Mouse (Mus musculus): ENCODE measurements at regions not wholly inside any gene's neighbourhood (a gene's known extent, or its start where the extent isn't known, plus 50 kb on each side); places are given as distances from the start of the nearest gene placed in this dataset.

DNA sequence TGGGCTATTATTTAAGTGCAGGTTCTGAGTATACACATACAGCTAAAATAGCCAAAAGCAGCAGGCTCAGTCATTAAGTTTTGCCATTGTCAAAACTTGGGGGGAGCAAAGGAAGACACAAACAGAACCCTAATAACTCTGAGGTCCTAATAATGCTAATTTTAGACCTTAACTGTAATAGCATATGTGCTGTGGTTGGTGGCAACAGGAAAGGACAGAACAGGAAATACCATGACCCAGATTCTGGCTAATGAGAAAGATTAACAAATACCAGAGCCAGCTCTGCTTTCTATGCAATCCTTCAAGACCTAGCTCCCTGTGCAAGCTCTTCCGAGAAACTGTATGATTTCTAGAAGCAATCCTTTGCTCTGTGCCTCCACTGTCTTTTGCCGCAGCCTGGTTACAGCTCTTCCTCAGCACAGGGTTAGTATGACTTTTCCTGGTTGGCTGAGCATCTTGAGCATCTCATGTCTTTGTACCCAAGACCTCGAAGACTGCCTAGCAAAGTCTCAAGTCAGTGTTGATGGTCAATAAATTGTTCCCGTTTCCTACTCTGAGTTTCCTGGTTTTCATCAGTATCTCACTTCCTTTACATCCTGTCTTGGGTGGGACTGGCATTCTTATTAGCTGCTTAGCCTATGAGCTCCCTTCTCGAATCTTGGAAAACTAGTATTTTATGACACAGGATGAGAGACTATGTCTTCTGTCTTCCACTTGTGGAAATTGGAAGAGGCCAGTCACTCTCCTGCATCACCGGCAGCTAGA, 49.9 kb upstream of the Eed start:
- peak in 1 of 2 experiments; percentile 31 for DNase-seq
- no peaks in the 10 kb centered on the region for H3K27me3 ChIP-seq (ENCODE audit: control insufficient read depth, insufficient read depth, low read length)
- intact Hi-C loops (cut with DNase I), result loop anchor here (1.0 to 5.0 kb wide), 4 partner anchors 7 to 100 kb away; partner anchors contain the start of gene Picalm
- peaks cover 27% of the 10 kb centered on the region for H3K4me1 ChIP-seq (ENCODE audit: control insufficient read depth, insufficient read depth, low read length)
- H3K79me2 ChIP-seq (replicated peaks; ENCODE audit: control insufficient read depth, insufficient read depth, low read length), result no peaks in the 10 kb centered on the region
- H3K9ac ChIP-seq (ENCODE audit: low read depth, low read length), result peak overlapping the region; percentile 56
- H3K4me3 ChIP-seq, result peak overlapping the region; percentile 35
- peak overlapping the region; percentile 93 for H3K27ac ChIP-seq
- TF ChIP-seq EP300 (IDR thresholded peaks at IDR 0.05; ENCODE audit: insufficient read depth, low read depth, low read length), result peak; percentile 32; the same call in 1 of the 2 replicates
- TF ChIP-seq CTCF (IDR thresholded peaks at IDR 0.05), result no peak
- TF ChIP-seq POLR2A (IDR thresholded peaks at IDR 0.05; ENCODE audit: insufficient read depth, low read depth, low read length), result peak; percentile 45; the same call in 1 of the 2 replicates
- 34% methylated on average over 6 of the region's 6 CpGs for WGBS
- peaks cover 12% of the 10 kb centered on the region for H3K36me3 ChIP-seq (ENCODE audit: control insufficient read depth, insufficient read depth, low read length)

DNA sequence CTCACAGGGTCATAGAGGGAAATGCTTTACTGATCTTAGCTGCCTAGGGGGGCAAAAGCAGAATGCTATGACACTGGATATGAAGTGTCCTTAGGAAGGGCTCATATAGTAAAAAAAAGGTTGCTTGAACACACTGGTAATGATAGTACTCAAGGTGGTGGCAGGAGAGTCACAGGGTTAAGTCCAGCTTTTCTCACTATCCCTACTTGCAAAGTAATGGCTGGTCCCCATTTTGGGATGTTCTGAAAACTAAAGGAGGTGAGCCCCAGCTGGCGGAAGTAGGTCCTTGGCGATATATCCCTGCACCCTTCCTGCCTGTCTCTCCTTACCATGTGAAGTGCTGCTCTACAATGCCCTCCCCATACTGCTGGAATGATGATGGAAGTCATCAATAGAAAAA, 52.3 kb upstream of the Eed start:
- TF ChIP-seq EP300 (IDR thresholded peaks at IDR 0.05; ENCODE audit: insufficient read depth, low read depth, low read length) (no peak), POLR2A (IDR thresholded peaks at IDR 0.05; ENCODE audit: insufficient read depth, low read depth, low read length) (no peak), CTCF (IDR thresholded peaks at IDR 0.05) (no peak)
- no peaks in the 10 kb centered on the region for H3K79me2 ChIP-seq (replicated peaks; ENCODE audit: control insufficient read depth, insufficient read depth, low read length)
- no peaks in the 10 kb centered on the region for H3K27me3 ChIP-seq (ENCODE audit: control insufficient read depth, insufficient read depth, low read length)
- no peak for DNase-seq
- H3K4me3 ChIP-seq, result no peak overlapping the region
- peaks cover 8% of the 10 kb centered on the region; the same call in 1 of the 2 replicates for H3K36me3 ChIP-seq (ENCODE audit: control insufficient read depth, insufficient read depth, low read length)
- no peak overlapping the region for H3K9ac ChIP-seq (ENCODE audit: low read depth, low read length)
- peaks cover 27% of the 10 kb centered on the region for H3K4me1 ChIP-seq (ENCODE audit: control insufficient read depth, insufficient read depth, low read length)
- intact Hi-C loops (cut with DNase I), result loop anchor here (5.0 kb wide), 2 partner anchors 34 to 59 kb away; no protein-coding TSS in a partner anchor
- H3K27ac ChIP-seq, result peak overlapping the region; percentile 45
- WGBS, result 95% methylated on average over 2 of the region's 2 CpGs

DNA sequence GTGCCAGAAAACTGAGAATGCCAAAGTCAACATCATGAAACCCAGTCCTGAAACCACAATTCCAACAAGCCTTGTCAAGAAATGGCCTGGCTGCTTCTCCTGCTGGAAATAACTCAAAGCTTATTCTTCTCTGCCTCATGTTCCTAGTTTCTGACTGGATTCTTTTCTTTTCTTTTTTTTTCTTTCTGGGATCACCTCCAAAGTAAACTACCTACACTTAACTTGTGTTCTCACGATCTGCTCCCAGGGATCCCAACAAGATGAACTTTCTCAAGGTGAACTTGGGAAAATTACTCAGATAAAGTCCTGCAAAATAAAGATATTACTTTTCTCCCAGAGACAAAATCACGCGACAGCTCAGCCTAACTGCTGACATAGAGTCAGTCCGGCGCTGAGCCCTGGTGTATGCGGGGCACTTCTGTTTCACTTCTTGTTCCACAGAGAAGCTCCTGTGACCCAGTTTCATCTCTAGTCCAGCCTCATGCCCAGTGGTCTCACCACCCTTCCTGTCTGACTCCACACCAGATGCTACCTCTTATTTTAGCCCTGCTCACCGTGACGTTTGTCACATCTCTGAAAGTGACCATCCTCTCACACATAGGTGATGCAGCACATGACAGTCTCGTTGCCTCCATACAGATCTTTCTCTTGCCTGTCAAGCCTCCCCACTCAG, 53.0 kb upstream of the Eed start:
- H3K36me3 ChIP-seq (ENCODE audit: control insufficient read depth, insufficient read depth, low read length), result peaks cover 5% of the 10 kb centered on the region; the same call in 1 of the 2 replicates
- no peak overlapping the region for H3K4me3 ChIP-seq
- 46% methylated on average over 9 of the region's 9 CpGs for WGBS
- H3K27me3 ChIP-seq (ENCODE audit: control insufficient read depth, insufficient read depth, low read length), result no peaks in the 10 kb centered on the region
- DNase-seq, result peak; percentile 44 to 49
- peak overlapping the region; percentile 45 for H3K27ac ChIP-seq
- no peak for TF ChIP-seq EP300 (IDR thresholded peaks at IDR 0.05; ENCODE audit: insufficient read depth, low read depth, low read length)
- no peak for TF ChIP-seq CTCF (IDR thresholded peaks at IDR 0.05)
- no peak for TF ChIP-seq POLR2A (IDR thresholded peaks at IDR 0.05; ENCODE audit: insufficient read depth, low read depth, low read length)
- no peak overlapping the region for H3K9ac ChIP-seq (ENCODE audit: low read depth, low read length)
- H3K79me2 ChIP-seq (replicated peaks; ENCODE audit: control insufficient read depth, insufficient read depth, low read length), result no peaks in the 10 kb centered on the region
- H3K4me1 ChIP-seq (ENCODE audit: control insufficient read depth, insufficient read depth, low read length), result peaks cover 24% of the 10 kb centered on the region
- intact Hi-C loops (cut with DNase I), result loop anchor here (5.0 kb wide), 2 partner anchors 34 to 59 kb away; no protein-coding TSS in a partner anchor

DNA sequence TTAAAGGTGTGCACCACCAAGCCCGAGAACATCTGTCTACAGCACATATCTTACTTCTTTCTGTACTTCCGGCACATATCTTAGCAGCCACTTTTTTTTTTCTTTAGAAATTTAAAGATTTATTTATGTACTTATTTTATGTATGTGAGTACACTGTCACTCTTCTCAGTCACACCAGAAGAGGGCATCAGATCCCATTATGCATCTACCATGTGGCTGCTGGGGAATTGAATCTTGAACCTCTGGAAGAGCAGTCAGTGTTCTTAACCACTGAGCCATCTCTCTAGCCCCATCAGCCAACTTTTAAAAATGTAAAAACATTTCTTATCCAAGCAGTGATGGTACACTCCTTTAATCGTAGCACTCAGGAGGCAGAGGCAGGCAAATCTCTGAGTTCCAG, 53.7 kb upstream of the Eed start:
- intact Hi-C loops (cut with DNase I), result loop anchor here (5.0 kb wide), 2 partner anchors 33 to 58 kb away; no protein-coding TSS in a partner anchor
- Histone ChIP-seq H3K9ac (ENCODE audit: low read depth, low read length) (no peak overlapping the region), H3K27me3 (ENCODE audit: control insufficient read depth, insufficient read depth, low read length) (no peaks in the 10 kb centered on the region), H3K4me1 (ENCODE audit: control insufficient read depth, insufficient read depth, low read length) (peaks cover 20% of the 10 kb centered on the region), H3K79me2 (replicated peaks; ENCODE audit: control insufficient read depth, insufficient read depth, low read length) (no peaks in the 10 kb centered on the region), H3K27ac (peak overlapping the region; percentile 45), H3K36me3 (ENCODE audit: control insufficient read depth, insufficient read depth, low read length) (peaks cover 4% of the 10 kb centered on the region; the same call in 1 of the 2 replicates), H3K4me3 (no peak overlapping the region)
- no peak for DNase-seq
- peak; percentile 31 for TF ChIP-seq CTCF (IDR thresholded peaks at IDR 0.05)
- no peak for TF ChIP-seq EP300 (IDR thresholded peaks at IDR 0.05; ENCODE audit: insufficient read depth, low read depth, low read length)
- TF ChIP-seq POLR2A (IDR thresholded peaks at IDR 0.05; ENCODE audit: insufficient read depth, low read depth, low read length), result no peak
- WGBS, result 82% methylated on average over 3 of the region's 3 CpGs

DNA sequence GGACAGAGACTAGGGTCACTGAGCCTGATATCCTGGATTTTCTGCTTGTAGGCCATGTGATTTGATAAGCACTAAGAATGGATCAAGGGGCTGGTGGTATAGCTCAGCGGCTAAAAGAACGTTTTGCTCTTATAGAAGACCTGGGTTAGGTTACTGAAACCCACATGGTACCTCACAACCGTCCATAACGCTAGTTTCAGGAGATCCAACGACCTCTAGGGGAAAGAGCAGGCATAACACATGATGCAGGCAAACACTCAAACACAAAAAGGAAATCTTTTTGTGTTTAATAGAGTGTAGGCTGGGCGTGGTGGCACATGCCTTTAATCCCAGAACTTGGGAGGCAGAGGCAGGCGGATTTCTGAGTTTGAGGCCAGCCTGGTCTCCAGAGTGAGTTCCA, 54.6 kb upstream of the Eed start:
- H3K27me3 ChIP-seq (ENCODE audit: control insufficient read depth, insufficient read depth, low read length), result no peaks in the 10 kb centered on the region
- TF ChIP-seq POLR2A (IDR thresholded peaks at IDR 0.05; ENCODE audit: insufficient read depth, low read depth, low read length), result no peak
- no peak for TF ChIP-seq CTCF (IDR thresholded peaks at IDR 0.05)
- TF ChIP-seq EP300 (IDR thresholded peaks at IDR 0.05; ENCODE audit: insufficient read depth, low read depth, low read length), result no peak
- H3K4me3 ChIP-seq, result no peak overlapping the region
- H3K4me1 ChIP-seq (ENCODE audit: control insufficient read depth, insufficient read depth, low read length), result peaks cover 16% of the 10 kb centered on the region
- H3K27ac ChIP-seq, result no peak overlapping the region
- intact Hi-C loops (cut with DNase I), result no loop called here
- DNase-seq, result no peak
- H3K79me2 ChIP-seq (replicated peaks; ENCODE audit: control insufficient read depth, insufficient read depth, low read length), result no peaks in the 10 kb centered on the region
- H3K9ac ChIP-seq (ENCODE audit: low read depth, low read length), result no peak overlapping the region
- 81% methylated on average over 7 of the region's 7 CpGs for WGBS
- H3K36me3 ChIP-seq (ENCODE audit: control insufficient read depth, insufficient read depth, low read length), result peaks cover 4% of the 10 kb centered on the region; the same call in 1 of the 2 replicates
